Mouse (Mus musculus) retina, postnatal 7 days (tissue): ENCODE results near the gene Eif3j1.
"Not testable (repeated sequence)": the region's sequence is repeated elsewhere in the genome, so short reads cannot be mapped to it uniquely, and the experiment has no call there.

Source experiments
- DNase-seq: peaks from one replicate; pipeline ENCODE4 v3.0.0-alpha.2; 2012; ENCODE audit warnings: low read depth, low spot score

Eif3j1 gene

DNA sequence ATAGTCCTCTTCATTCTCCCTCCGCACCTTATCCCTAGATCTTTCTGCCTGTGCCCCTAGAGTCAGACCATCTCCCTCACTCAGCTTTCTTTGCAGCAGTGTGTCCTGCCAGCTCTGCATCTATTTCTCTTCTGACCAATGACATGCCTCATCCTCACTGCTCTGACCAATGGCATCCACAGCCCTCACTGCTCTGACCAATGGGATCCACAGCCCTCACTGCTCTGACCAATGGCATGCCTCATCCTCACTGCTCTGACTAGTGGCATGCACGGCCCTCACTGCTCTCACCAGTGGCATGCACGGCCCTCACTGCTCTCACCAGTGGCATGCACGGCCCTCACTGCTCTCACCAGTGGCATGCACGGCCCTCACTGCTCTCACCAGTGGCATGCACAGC, 69.3 kb downstream of the Eif3j1 start:
- not testable (repeated sequence) for DNase-seq

- no peak for DNase-seq
Observed at GRCm38 (mm10) chr2:122102070-122102469, 73.7 kb downstream of the Eif3j1 start.
